Mouse (Mus musculus): ENCODE measurements around the gene Accs.

The Accs gene

GRCm38 (mm10) chr2:93849505-93850089 is at the start of gene Accs:
Accs (minus strand) TSS chr2:93849943.
- DNase-seq (ENCODE audit: low spot score), result peak; percentile 80

- DNase-seq (ENCODE audit: low spot score), result no peak
Observed at GRCm38 (mm10) chr2:93891611-93892280, 42.0 kb upstream of the Accs start.

- DNase-seq (ENCODE audit: low spot score), result no peak
Observed at GRCm38 (mm10) chr2:93890143-93890542, 40.4 kb upstream of the Accs start.

GRCm38 (mm10) chr2:93889071-93889470 is 39.3 kb upstream of the Accs start:
- DNase-seq (ENCODE audit: low spot score), result no peak

GRCm38 (mm10) chr2:93888366-93888765 is 38.6 kb upstream of the Accs start:
- DNase-seq (ENCODE audit: low spot score), result no peak

- DNase-seq (ENCODE audit: low spot score), result no peak
Observed at GRCm38 (mm10) chr2:93887273-93887672, 37.5 kb upstream of the Accs start.

- no peak for DNase-seq (ENCODE audit: low spot score)
Observed at GRCm38 (mm10) chr2:93886013-93886794, 36.5 kb upstream of the Accs start.

- no peak for DNase-seq (ENCODE audit: low spot score)
Observed at GRCm38 (mm10) chr2:93883066-93883465, 33.3 kb upstream of the Accs start.

GRCm38 (mm10) chr2:93881640-93882367 is 32.1 kb upstream of the Accs start:
- DNase-seq (ENCODE audit: low spot score), result no peak

GRCm38 (mm10) chr2:93880981-93881380 is 31.2 kb upstream of the Accs start:
- DNase-seq (ENCODE audit: low spot score), result no peak

GRCm38 (mm10) chr2:93880450-93880849 is 30.7 kb upstream of the Accs start:
- no peak for DNase-seq (ENCODE audit: low spot score)

- DNase-seq (ENCODE audit: low spot score), result no peak
Observed at GRCm38 (mm10) chr2:93877005-93877404, 27.3 kb upstream of the Accs start.

- DNase-seq (ENCODE audit: low spot score), result no peak
Observed at GRCm38 (mm10) chr2:93874606-93875005, 24.9 kb upstream of the Accs start.

GRCm38 (mm10) chr2:93874227-93874514 is 24.4 kb upstream of the Accs start:
- no peak for DNase-seq (ENCODE audit: low spot score)

GRCm38 (mm10) chr2:93873449-93874226 is 23.9 kb upstream of the Accs start:
- no peak for DNase-seq (ENCODE audit: low spot score)

GRCm38 (mm10) chr2:93872257-93872656 is 22.5 kb upstream of the Accs start:
- DNase-seq (ENCODE audit: low spot score), result no peak

GRCm38 (mm10) chr2:93871411-93871925 is 21.7 kb upstream of the Accs start:
- DNase-seq (ENCODE audit: low spot score), result no peak

GRCm38 (mm10) chr2:93870842-93871241 is 21.1 kb upstream of the Accs start:
- DNase-seq (ENCODE audit: low spot score), result peak; percentile 21

- DNase-seq (ENCODE audit: low spot score), result no peak
Observed at GRCm38 (mm10) chr2:93869107-93869600, 19.4 kb upstream of the Accs start, which contains the start of gene Accsl. Accsl (minus strand) TSS chr2:93869157.

GRCm38 (mm10) chr2:93868566-93868965 is 18.8 kb upstream of the Accs start:
- no peak for DNase-seq (ENCODE audit: low spot score)

GRCm38 (mm10) chr2:93863229-93863628 is 13.5 kb upstream of the Accs start:
- DNase-seq (ENCODE audit: low spot score), result no peak

Data from ovary, adult 18-20 months (tissue).